Mouse (Mus musculus): ENCODE measurements around the gene Myadm. TPM values are rescaled to one million over a fixed set of nuclear protein-coding genes. Genes with fewer than 3 reads are reported as not detected.
A peak's percentile ranks its signal among the peaks of the same experiment; 100 is the strongest.

The Myadm gene
- polyA plus RNA-seq, 1 experiment from 2014 or later, result 220 TPM

GRCm38 (mm10) chr7:3333542-3333941 is 44.7 kb downstream of the Myadm start:
- no peak for ATAC-seq (ENCODE audit: insufficient number of reproducible peaks, insufficient read depth, low FRiP score, low read depth)
- peak overlapping the region; percentile 66 for H3K4me2 ChIP-seq (ENCODE audit: low read length)
- H3K9me3 ChIP-seq (ENCODE audit: control insufficient read depth, low read length), result no peaks in the 10 kb centered on the region
- no peaks in the 10 kb centered on the region for H3K36me3 ChIP-seq (ENCODE audit: control insufficient read depth, insufficient read depth, low read length)
- H3K27me3 ChIP-seq (ENCODE audit: control insufficient read depth, insufficient read depth, low read length), result peaks cover 54% of the 10 kb centered on the region
- no peak overlapping the region for H3K27ac ChIP-seq (replicated peaks in 1 of 2; ENCODE audit: control insufficient read depth in 1 of 2, insufficient read depth in 1 of 2, low read depth in 2 of 2, low read length in 2 of 2)
- WGBS, result 4% methylated on average over 5 of the region's 5 CpGs
- H3K4me3 ChIP-seq (ENCODE audit: control insufficient read depth in 1 of 2, insufficient read depth in 1 of 2, low read depth in 1 of 2, low read length in 2 of 2), result peak overlapping the region; percentile 38 to 39
- no peak overlapping the region for H3K9ac ChIP-seq (ENCODE audit: low read length)
- peaks cover 0 to 3% of the 10 kb centered on the region in 2 experiments; a peak in 1 of 4 replicates for H3K4me1 ChIP-seq (ENCODE audit: control insufficient read depth in 2 of 2, insufficient read depth in 2 of 2, low read length in 2 of 2)

GRCm38 (mm10) chr7:3336412-3336811 is 47.5 kb downstream of the Myadm start:
- H3K27me3 ChIP-seq (ENCODE audit: control insufficient read depth, insufficient read depth, low read length), result peaks cover 37% of the 10 kb centered on the region
- H3K9me3 ChIP-seq (ENCODE audit: control insufficient read depth, low read length), result no peaks in the 10 kb centered on the region
- no peak overlapping the region for H3K27ac ChIP-seq (replicated peaks in 1 of 2; ENCODE audit: control insufficient read depth in 1 of 2, insufficient read depth in 1 of 2, low read depth in 2 of 2, low read length in 2 of 2)
- no peak for ATAC-seq (ENCODE audit: insufficient number of reproducible peaks, insufficient read depth, low FRiP score, low read depth)
- WGBS, result 53% methylated on average over 17 of the region's 17 CpGs
- H3K36me3 ChIP-seq (ENCODE audit: control insufficient read depth, insufficient read depth, low read length), result no peaks in the 10 kb centered on the region
- no peak overlapping the region for H3K4me2 ChIP-seq (ENCODE audit: low read length)
- H3K4me1 ChIP-seq (ENCODE audit: control insufficient read depth in 2 of 2, insufficient read depth in 2 of 2, low read length in 2 of 2), result peaks cover 0 to 3% of the 10 kb centered on the region in 2 experiments; a peak in 1 of 4 replicates
- H3K4me3 ChIP-seq (ENCODE audit: control insufficient read depth in 1 of 2, insufficient read depth in 1 of 2, low read depth in 1 of 2, low read length in 2 of 2), result no peak overlapping the region
- H3K9ac ChIP-seq (ENCODE audit: low read length), result no peak overlapping the region

DNA sequence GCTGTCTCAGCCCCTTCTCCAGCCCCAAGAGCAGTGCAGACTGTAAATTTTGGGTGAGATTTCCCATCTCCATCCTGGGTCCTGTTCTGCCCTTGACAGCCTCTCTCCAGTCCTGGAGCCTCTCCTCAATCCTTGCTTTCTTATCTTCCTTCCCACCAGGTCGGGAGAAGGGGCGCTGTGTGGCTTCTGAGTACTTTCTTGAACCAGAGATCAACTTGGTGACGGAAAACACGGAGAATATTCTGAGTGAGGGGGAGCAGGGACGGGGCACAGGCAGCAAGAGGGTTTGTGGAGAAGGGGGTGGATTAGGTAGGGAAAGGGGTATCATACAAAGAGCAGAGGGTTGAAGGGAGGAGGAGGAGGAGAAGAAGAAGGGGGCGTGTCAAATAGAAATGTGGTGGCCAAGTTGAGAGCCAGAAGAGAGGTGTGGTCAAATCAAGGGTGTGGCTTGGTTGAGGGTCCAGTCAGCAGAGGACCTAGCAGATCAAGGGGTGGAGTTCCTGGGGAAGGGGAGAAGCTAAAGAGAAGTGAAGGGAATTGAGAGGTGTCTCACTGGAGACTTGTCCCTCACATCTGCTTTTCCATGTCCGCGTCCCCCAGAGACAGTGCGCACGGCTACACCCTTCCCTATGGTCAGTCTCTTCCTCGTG is 49.5 kb downstream of the Myadm start:
- WGBS, result 56% methylated on average over 11 of the region's 11 CpGs
- peaks cover 17% of the 10 kb centered on the region for H3K27me3 ChIP-seq (ENCODE audit: control insufficient read depth, insufficient read depth, low read length)
- H3K9me3 ChIP-seq (ENCODE audit: control insufficient read depth, low read length), result no peaks in the 10 kb centered on the region
- H3K27ac ChIP-seq (replicated peaks in 1 of 2; ENCODE audit: control insufficient read depth in 1 of 2, insufficient read depth in 1 of 2, low read depth in 2 of 2, low read length in 2 of 2), result no peak overlapping the region
- H3K4me2 ChIP-seq (ENCODE audit: low read length), result no peak overlapping the region
- H3K4me3 ChIP-seq (ENCODE audit: control insufficient read depth in 1 of 2, insufficient read depth in 1 of 2, low read depth in 1 of 2, low read length in 2 of 2), result no peak overlapping the region
- no peak for ATAC-seq (ENCODE audit: insufficient number of reproducible peaks, insufficient read depth, low FRiP score, low read depth)
- H3K36me3 ChIP-seq (ENCODE audit: control insufficient read depth, insufficient read depth, low read length), result no peaks in the 10 kb centered on the region
- H3K4me1 ChIP-seq (ENCODE audit: control insufficient read depth in 2 of 2, insufficient read depth in 2 of 2, low read length in 2 of 2), result no peaks in the 10 kb centered on the region; a peak in 1 of 4 replicates
- H3K9ac ChIP-seq (ENCODE audit: low read length), result no peak overlapping the region

DNA sequence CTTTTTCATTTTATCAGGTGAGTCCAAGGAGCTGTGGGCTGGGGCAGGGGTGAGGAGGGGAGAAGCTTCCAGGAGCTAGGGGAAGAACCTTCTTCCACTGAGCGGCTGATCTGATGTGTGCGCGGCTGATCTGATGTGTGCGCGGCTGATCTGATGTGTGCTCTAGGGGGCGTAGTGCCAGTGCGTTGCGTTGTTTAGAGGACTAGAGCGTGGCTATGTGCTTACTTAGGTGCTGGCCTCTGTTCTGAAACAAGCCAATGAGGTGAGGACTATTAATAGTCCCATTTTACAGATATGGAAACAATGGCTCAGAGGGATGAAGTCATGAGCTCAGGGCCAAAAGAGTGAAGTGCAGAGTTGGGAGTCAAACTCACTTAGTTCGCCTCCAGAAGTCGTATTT is 50.1 kb downstream of the Myadm start:
- peaks cover 11% of the 10 kb centered on the region for H3K27me3 ChIP-seq (ENCODE audit: control insufficient read depth, insufficient read depth, low read length)
- no peaks in the 10 kb centered on the region for H3K4me1 ChIP-seq (ENCODE audit: control insufficient read depth in 2 of 2, insufficient read depth in 2 of 2, low read length in 2 of 2)
- no peak for ATAC-seq (ENCODE audit: insufficient number of reproducible peaks, insufficient read depth, low FRiP score, low read depth)

GRCm38 (mm10) chr7:3343861-3344260 is 55.0 kb downstream of the Myadm start:
- H3K36me3 ChIP-seq (ENCODE audit: control insufficient read depth, insufficient read depth, low read length), result no peaks in the 10 kb centered on the region
- no peak for ATAC-seq (ENCODE audit: insufficient number of reproducible peaks, insufficient read depth, low FRiP score, low read depth)

More for the DNA sequence above, 50.1 kb downstream of the Myadm start:
- no peak overlapping the region for H3K4me2 ChIP-seq (ENCODE audit: low read length)
- H3K9ac ChIP-seq (ENCODE audit: low read length), result no peak overlapping the region
- no peaks in the 10 kb centered on the region for H3K36me3 ChIP-seq (ENCODE audit: control insufficient read depth, insufficient read depth, low read length)
- H3K27ac ChIP-seq (replicated peaks in 1 of 2; ENCODE audit: control insufficient read depth in 1 of 2, insufficient read depth in 1 of 2, low read depth in 2 of 2, low read length in 2 of 2), result no peak overlapping the region
- H3K4me3 ChIP-seq (ENCODE audit: control insufficient read depth in 1 of 2, insufficient read depth in 1 of 2, low read depth in 1 of 2, low read length in 2 of 2), result no peak overlapping the region
- no peaks in the 10 kb centered on the region for H3K9me3 ChIP-seq (ENCODE audit: control insufficient read depth, low read length)
- WGBS, result 80% methylated on average over 11 of the region's 11 CpGs

GRCm38 (mm10) chr7:3345301-3345700 is 56.4 kb downstream of the Myadm start:
- 81% methylated on average over 3 of the region's 3 CpGs for WGBS
- Histone ChIP-seq H3K4me1 (ENCODE audit: control insufficient read depth in 2 of 2, insufficient read depth in 2 of 2, low read length in 2 of 2) (no peaks in the 10 kb centered on the region), H3K27me3 (ENCODE audit: control insufficient read depth, insufficient read depth, low read length) (no peaks in the 10 kb centered on the region), H3K36me3 (ENCODE audit: control insufficient read depth, insufficient read depth, low read length) (no peaks in the 10 kb centered on the region), H3K4me2 (ENCODE audit: low read length) (no peak overlapping the region), H3K4me3 (ENCODE audit: control insufficient read depth in 1 of 2, insufficient read depth in 1 of 2, low read depth in 1 of 2, low read length in 2 of 2) (no peak overlapping the region), H3K27ac (replicated peaks in 1 of 2; ENCODE audit: control insufficient read depth in 1 of 2, insufficient read depth in 1 of 2, low read depth in 2 of 2, low read length in 2 of 2) (no peak overlapping the region), H3K9ac (ENCODE audit: low read length) (no peak overlapping the region), H3K9me3 (ENCODE audit: control insufficient read depth, low read length) (no peaks in the 10 kb centered on the region)
- ATAC-seq (ENCODE audit: insufficient number of reproducible peaks, insufficient read depth, low FRiP score, low read depth), result no peak

More at GRCm38 (mm10) chr7:3343861-3344260, 55.0 kb downstream of the Myadm start:
- Histone ChIP-seq H3K9ac (ENCODE audit: low read length) (no peak overlapping the region), H3K9me3 (ENCODE audit: control insufficient read depth, low read length) (no peaks in the 10 kb centered on the region), H3K27me3 (ENCODE audit: control insufficient read depth, insufficient read depth, low read length) (no peaks in the 10 kb centered on the region), H3K4me1 (ENCODE audit: control insufficient read depth in 2 of 2, insufficient read depth in 2 of 2, low read length in 2 of 2) (no peaks in the 10 kb centered on the region), H3K27ac (replicated peaks in 1 of 2; ENCODE audit: control insufficient read depth in 1 of 2, insufficient read depth in 1 of 2, low read depth in 2 of 2, low read length in 2 of 2) (no peak overlapping the region), H3K4me2 (ENCODE audit: low read length) (no peak overlapping the region), H3K4me3 (ENCODE audit: control insufficient read depth in 1 of 2, insufficient read depth in 1 of 2, low read depth in 1 of 2, low read length in 2 of 2) (no peak overlapping the region)
- 80% methylated on average over 3 of the region's 3 CpGs for WGBS

DNA sequence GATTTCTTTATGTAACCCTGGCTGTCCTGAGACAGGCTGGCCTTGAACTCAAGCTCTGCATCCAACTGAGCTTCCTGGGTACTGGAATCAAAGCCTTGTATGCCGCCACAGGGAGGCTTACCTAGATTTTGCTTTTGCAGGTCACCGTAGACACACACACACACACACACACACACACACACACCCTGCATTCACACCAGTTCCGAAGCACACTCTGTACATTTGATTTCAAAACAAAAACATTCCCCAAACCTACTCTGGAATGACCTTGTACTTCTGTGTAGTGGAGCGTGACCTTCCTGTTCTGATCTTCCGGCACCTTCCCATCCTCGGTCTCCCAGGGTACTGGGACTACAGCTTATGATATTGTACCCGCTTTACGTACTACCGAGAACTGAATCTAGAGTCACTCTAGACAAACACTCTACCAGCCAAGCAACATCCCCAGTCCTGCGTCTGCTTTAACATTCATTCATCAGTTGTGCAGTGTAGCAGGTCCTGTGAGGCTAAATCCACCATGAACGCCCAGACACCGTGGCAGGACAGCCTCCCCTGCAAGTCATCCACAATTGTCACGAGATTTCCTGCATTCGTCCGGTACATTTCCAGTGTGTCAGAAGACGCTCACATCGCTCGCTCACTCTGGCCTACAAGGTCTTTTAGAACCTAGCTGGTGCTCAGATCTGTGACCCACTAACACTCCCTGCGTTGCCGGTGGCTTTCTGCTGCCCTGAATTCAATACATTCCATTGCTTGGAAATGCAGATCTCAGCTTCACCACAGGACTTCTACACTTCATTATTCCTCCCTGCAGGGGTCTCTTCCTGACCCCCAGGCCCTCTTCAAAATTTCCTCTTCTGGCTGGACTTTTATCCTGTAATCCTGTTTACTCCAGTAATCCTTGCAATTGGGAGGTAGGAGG is 58.7 kb downstream of the Myadm start:
- H3K27ac ChIP-seq (replicated peaks in 1 of 2; ENCODE audit: control insufficient read depth in 1 of 2, insufficient read depth in 1 of 2, low read depth in 2 of 2, low read length in 2 of 2), result no peak overlapping the region
- H3K4me2 ChIP-seq (ENCODE audit: low read length), result no peak overlapping the region
- no peaks in the 10 kb centered on the region for H3K27me3 ChIP-seq (ENCODE audit: control insufficient read depth, insufficient read depth, low read length)
- no peaks in the 10 kb centered on the region for H3K9me3 ChIP-seq (ENCODE audit: control insufficient read depth, low read length)
- H3K4me1 ChIP-seq (ENCODE audit: control insufficient read depth in 2 of 2, insufficient read depth in 2 of 2, low read length in 2 of 2), result no peaks in the 10 kb centered on the region
- 45% methylated on average over 20 of the region's 20 CpGs for WGBS
- H3K4me3 ChIP-seq (ENCODE audit: control insufficient read depth in 1 of 2, insufficient read depth in 1 of 2, low read depth in 1 of 2, low read length in 2 of 2), result no peak overlapping the region
- ATAC-seq (ENCODE audit: insufficient number of reproducible peaks, insufficient read depth, low FRiP score, low read depth), result no peak
- no peaks in the 10 kb centered on the region for H3K36me3 ChIP-seq (ENCODE audit: control insufficient read depth, insufficient read depth, low read length)
- no peak overlapping the region for H3K9ac ChIP-seq (ENCODE audit: low read length)
